Mouse (Mus musculus): ENCODE measurements around the gene Asap2.

- TF ChIP-seq CTCF (IDR thresholded peaks at IDR 0.05; ENCODE audit: control insufficient read depth, insufficient read depth, low read length) (peak; percentile 37; the same call in 1 of the 2 replicates), POLR2A (IDR thresholded peaks at IDR 0.05; ENCODE audit: borderline replicate concordance, control insufficient read depth, low read depth, low read length) (no peak)
Observed at GRCm38 (mm10) chr12:21133972-21134859, 144.0 kb downstream of the Asap2 start.

All from bone marrow, adult 2 months (tissue).